ENCODE assay signal across 8 mouse cellular contexts in genomic region chr5:148928382-148929115, GRCm38 (mm10). TPM values are rescaled to one million over a fixed set of nuclear protein-coding genes. Genes with fewer than 3 reads are reported as not detected.
DNase-seq lines count a peak whose midpoint lies in the region; ATAC-seq and TF ChIP-seq lines count a peak whose summit lies in the region.

No protein-coding gene starts in this region.

- in situ Hi-C loops in CH12.LX (cut with MboI; ENCODE audit: low pct_ligation_motif_present, low pct_unique_long_range_greater_than_20kb, low sequenced_read_pairs) = no loop called here

- ATAC-seq in forebrain, embryonic 11.5 days (replicated peaks; ENCODE audit: low FRiP score) = peak; percentile 98
- peak; percentile 98 for ATAC-seq in heart, embryonic 16.5 days (replicated peaks; ENCODE audit: extremely low read depth, insufficient read depth, low FRiP score)
- ATAC-seq in liver, embryonic 13.5 days (ENCODE audit: low read depth) = peak; percentile 94
- ATAC-seq in stomach, embryonic 14.5 days (ENCODE audit: insufficient number of reproducible peaks, insufficient read depth, low FRiP score, low read depth) = peak; percentile 96

- peaks cover 0 to 14% of the 10 kb centered on the region in 2 experiments for H3K36me3 ChIP-seq in CH12.LX (replicated peaks in 1 of 2; ENCODE audit: control insufficient read depth in 1 of 2, insufficient read depth in 1 of 2, low read length in 1 of 2)
- H3K36me3 ChIP-seq in forebrain, embryonic 11.5 days (ENCODE audit: control insufficient read depth, insufficient read depth, low read length) = no peaks in the 10 kb centered on the region
- no peaks in the 10 kb centered on the region for H3K36me3 ChIP-seq in heart, embryonic 16.5 days (ENCODE audit: control insufficient read depth, insufficient read depth)
- peaks cover 19% of the 10 kb centered on the region for H3K36me3 ChIP-seq in liver, embryonic 13.5 days
- H3K36me3 ChIP-seq in stomach, embryonic 14.5 days (ENCODE audit: control insufficient read depth, insufficient read depth, low read length) = peaks cover 7% of the 10 kb centered on the region; the same call in 1 of the 2 replicates

- no peak for TF ChIP-seq EP300 in CH12.LX (IDR thresholded peaks at IDR 0.05; ENCODE audit: low read length)

- under 1% methylated on average over 68 of the region's 69 CpGs for WGBS in forebrain, embryonic 11.5 days
- under 1% methylated on average over 69 of the region's 69 CpGs for WGBS in heart, embryonic 16.5 days
- under 1% methylated on average over 69 of the region's 69 CpGs for WGBS in liver, embryonic 13.5 days (ENCODE audit: insufficient replicate concordance)
- WGBS in stomach, embryonic 14.5 days = under 1% methylated on average over 69 of the region's 69 CpGs

- peaks cover 7% of the 10 kb centered on the region for H3K9me3 ChIP-seq in CH12.LX (replicated peaks; ENCODE audit: low read length)
- no peaks in the 10 kb centered on the region for H3K9me3 ChIP-seq in forebrain, embryonic 11.5 days (ENCODE audit: control insufficient read depth, low read length)
- 0 out of 2 replicates have a peak, but pooled peaks cover 2% of the 10 kb centered on the region for H3K9me3 ChIP-seq in heart, embryonic 16.5 days (replicated peaks; ENCODE audit: control insufficient read depth, low read length)
- no peaks in the 10 kb centered on the region for H3K9me3 ChIP-seq in liver, embryonic 13.5 days (replicated peaks)
- no peaks in the 10 kb centered on the region for H3K9me3 ChIP-seq in stomach, embryonic 14.5 days (ENCODE audit: control insufficient read depth, low read depth, low read length)

- H3K9ac ChIP-seq in CH12.LX (ENCODE audit: insufficient read depth, low read depth) = peak overlapping the region; percentile 62
- peak overlapping the region; percentile 94 for H3K9ac ChIP-seq in forebrain, embryonic 11.5 days (ENCODE audit: low read length)
- H3K9ac ChIP-seq in heart, embryonic 16.5 days (ENCODE audit: low read length) = peak overlapping the region; percentile 91
- H3K9ac ChIP-seq in liver, embryonic 13.5 days = peak overlapping the region; percentile 85
- H3K9ac ChIP-seq in stomach, embryonic 14.5 days (replicated peaks; ENCODE audit: low read depth, low read length) = peak overlapping the region; percentile 66

- dilution Hi-C loops in CH12.LX (cut with MboI; ENCODE audit: extremely low pct_ligation_motif_present, extremely low pct_unique_long_range_greater_than_20kb, low sequenced_read_pairs) = no loop called here

- H3K4me3 ChIP-seq in CH12.LX (replicated peaks in 1 of 3; ENCODE audit: low read depth in 2 of 3, low read length in 2 of 3, poor library complexity in 1 of 3) = peak overlapping the region; percentile 69 to 87 (median 77)
- H3K4me3 ChIP-seq in forebrain, embryonic 11.5 days (ENCODE audit: low read depth, low read length) = peak overlapping the region; percentile 80
- peak overlapping the region; percentile 76 for H3K4me3 ChIP-seq in heart, embryonic 16.5 days (ENCODE audit: low read length)
- H3K4me3 ChIP-seq in liver, embryonic 13.5 days (replicated peaks) = peak overlapping the region; percentile 78
- peak overlapping the region; percentile 82 for H3K4me3 ChIP-seq in stomach, embryonic 14.5 days (ENCODE audit: low read depth, low read length)

- peak; percentile 93 for DNase-seq in CH12.LX (ENCODE audit: extremely low read depth)
- peak; percentile 91 for DNase-seq in c-Kit-positive CD71-positive TER-119-negative erythroid progenitor cells, embryonic 14.5 days (ENCODE audit: low read depth)
- peak; percentile 97 for DNase-seq in forebrain, embryonic 11.5 days (ENCODE audit: low spot score)
- peak; percentile 94 to 96 for DNase-seq in kidney, postnatal 25 days
- peak; percentile 90 for DNase-seq in liver, embryonic 13.5 days
- peak; percentile 86 to 87 for DNase-seq in natural killer cell, adult 2 months (ENCODE audit: low spot score in 2 of 2)

- peak overlapping the region; percentile 68 for H3K27ac ChIP-seq in CH12.LX (ENCODE audit: insufficient read depth, low read depth)
- peak overlapping the region; percentile 95 for H3K27ac ChIP-seq in forebrain, embryonic 11.5 days (ENCODE audit: low read depth, low read length)
- H3K27ac ChIP-seq in heart, embryonic 16.5 days (ENCODE audit: low read length) = peak overlapping the region; percentile 92
- peak overlapping the region; percentile 96 for H3K27ac ChIP-seq in liver, embryonic 13.5 days
- peak overlapping the region; percentile 90 for H3K27ac ChIP-seq in stomach, embryonic 14.5 days (ENCODE audit: low read length)

- peaks cover 3 to 23% of the 10 kb centered on the region in 2 experiments; a peak in 3 of 4 replicates for H3K4me1 ChIP-seq in CH12.LX (ENCODE audit: control insufficient read depth in 1 of 2, insufficient read depth in 2 of 2)
- no peaks in the 10 kb centered on the region; the same call in 1 of the 2 replicates for H3K4me1 ChIP-seq in forebrain, embryonic 11.5 days (replicated peaks; ENCODE audit: control insufficient read depth, insufficient read depth, low read length)
- peaks cover 10% of the 10 kb centered on the region for H3K4me1 ChIP-seq in heart, embryonic 16.5 days (ENCODE audit: control insufficient read depth, insufficient read depth, low read length)
- H3K4me1 ChIP-seq in liver, embryonic 13.5 days (replicated peaks) = peaks cover 78% of the 10 kb centered on the region
- H3K4me1 ChIP-seq in stomach, embryonic 14.5 days (ENCODE audit: control insufficient read depth, insufficient read depth, low read length) = 0 out of 2 replicates have a peak, but pooled peaks cover 9% of the 10 kb centered on the region

- no peaks in the 10 kb centered on the region for H3K27me3 ChIP-seq in CH12.LX (replicated peaks)
- no peaks in the 10 kb centered on the region for H3K27me3 ChIP-seq in forebrain, embryonic 11.5 days (ENCODE audit: control insufficient read depth, insufficient read depth, low read length)
- no peaks in the 10 kb centered on the region for H3K27me3 ChIP-seq in heart, embryonic 16.5 days (ENCODE audit: control insufficient read depth, insufficient read depth, low read length)
- H3K27me3 ChIP-seq in liver, embryonic 13.5 days = no peaks in the 10 kb centered on the region
- H3K27me3 ChIP-seq in stomach, embryonic 14.5 days (ENCODE audit: control insufficient read depth, insufficient read depth, low read length) = no peaks in the 10 kb centered on the region

- TF ChIP-seq POLR2A in CH12.LX (IDR thresholded peaks at IDR 0.05; ENCODE audit: low read depth, low read length) = peak; percentile 75

- TF ChIP-seq RAD21 in CH12.LX (IDR thresholded peaks at IDR 0.05; ENCODE audit: low read depth, low read length) = no peak

- H3K4me2 ChIP-seq in CH12.LX (ENCODE audit: insufficient read depth, low read depth, poor library complexity, severe bottlenecking) = peak overlapping the region; percentile 65; the same call in 1 of the 2 replicates
- peak overlapping the region; percentile 69 for H3K4me2 ChIP-seq in forebrain, embryonic 11.5 days (ENCODE audit: low read depth, low read length, severe bottlenecking)
- H3K4me2 ChIP-seq in heart, embryonic 16.5 days (ENCODE audit: low read depth, low read length) = peak overlapping the region; percentile 87
- H3K4me2 ChIP-seq in liver, embryonic 13.5 days = peak overlapping the region; percentile 97
- peak overlapping the region; percentile 67 for H3K4me2 ChIP-seq in stomach, embryonic 14.5 days (replicated peaks; ENCODE audit: low read depth, low read length)

- TF ChIP-seq CTCF in CH12.LX (conservative IDR thresholded peaks at IDR 0.05 in 1 of 2, IDR thresholded peaks at IDR 0.05 in 1 of 2; ENCODE audit: low read depth in 2 of 2, low read length in 2 of 2) = peak in 1 of 2 experiments; percentile 11; a peak in 1 of 4 replicates

- H3K79me2 ChIP-seq in CH12.LX (replicated peaks; ENCODE audit: control insufficient read depth, extremely low read depth, insufficient read depth, poor library complexity, severe bottlenecking) = no peaks in the 10 kb centered on the region

TF ChIP-seq in CH12.LX, 34 proteins besides CTCF, POLR2A, EP300 and RAD21 (continues in another document):
- TF ChIP-seq ZC3H11A (IDR thresholded peaks at IDR 0.05; ENCODE audit: low read depth, low read length) = no peak
- peak; percentile 63 for TF ChIP-seq TBP (conservative IDR thresholded peaks at IDR 0.05; ENCODE audit: low read depth, low read length)
- peak; percentile 39; the same call in 1 of the 2 replicates for TF ChIP-seq MEF2A (IDR thresholded peaks at IDR 0.05; ENCODE audit: borderline replicate concordance, low read depth, low read length)
- no peak for TF ChIP-seq SMC3 (IDR thresholded peaks at IDR 0.05; ENCODE audit: low read depth, low read length)
- TF ChIP-seq BHLHE40 (IDR thresholded peaks at IDR 0.05; ENCODE audit: low read depth, low read length) = no peak
- TF ChIP-seq MAX (IDR thresholded peaks at IDR 0.05; ENCODE audit: low read length) = no peak; the same call in 1 of the 2 replicates
- no peak for TF ChIP-seq JUND (conservative IDR thresholded peaks at IDR 0.05; ENCODE audit: low read depth, low read length)
- TF ChIP-seq POLR2AphosphoS2 (IDR thresholded peaks at IDR 0.05; ENCODE audit: low read depth, low read length) = no peak; the same call in 1 of the 2 replicates
- TF ChIP-seq ZMIZ1 (IDR thresholded peaks at IDR 0.05; ENCODE audit: low read depth, low read length) = peak; percentile 62; the same call in 1 of the 2 replicates
- no peak for TF ChIP-seq JUN (IDR thresholded peaks at IDR 0.05; ENCODE audit: insufficient read depth, low read depth, low read length)
- no peak for TF ChIP-seq CHD2 (IDR thresholded peaks at IDR 0.05; ENCODE audit: low read length)
- TF ChIP-seq MYC (IDR thresholded peaks at IDR 0.05; ENCODE audit: low read depth, low read length) = no peak
- peak; percentile 66 for TF ChIP-seq MAZ (IDR thresholded peaks at IDR 0.05; ENCODE audit: low read depth, low read length)
- TF ChIP-seq HCFC1 (IDR thresholded peaks at IDR 0.05; ENCODE audit: low read depth, low read length) = peak; percentile 100
- TF ChIP-seq ETS1 (conservative IDR thresholded peaks at IDR 0.05; ENCODE audit: low read depth, low read length) = no peak
- TF ChIP-seq MXI1 (IDR thresholded peaks at IDR 0.05; ENCODE audit: low read depth, low read length) = peak; percentile 87
- no peak for TF ChIP-seq PAX5 (IDR thresholded peaks at IDR 0.05; ENCODE audit: low read length)
- peak; percentile 82 for TF ChIP-seq SIN3A (IDR thresholded peaks at IDR 0.05; ENCODE audit: low read length)
- no peak for TF ChIP-seq USF1 (IDR thresholded peaks at IDR 0.05; ENCODE audit: low read depth, low read length)

RNA-seq across cellular contexts. Expression of gene Katnal1, which starts 0.6 kb away (rescaled TPM):
- total RNA-seq in CH12.LX (2012; rRNA removed) (4.6 and 7.0 TPM in 2 replicates), CH12.LX (2014; rRNA removed) (3.2 and 3.6 TPM in 2 replicates)
- 2.2 and 2.8 TPM in 2 replicates for polyA plus RNA-seq in CH12.LX (2012; ENCODE audit: insufficient read length, low read depth)
- polyA plus RNA-seq in forebrain, embryonic 11.5 days (2014; fragmentation: Nextera tagmentation; extraction: Ambion mirVana) = 34.0 and 37.0 TPM in 2 replicates
- 12.4 and 12.7 TPM in 2 replicates for polyA plus RNA-seq in heart, embryonic 16.5 days (2015; fragmentation: Nextera tagmentation; extraction: Ambion mirVana)
- 8.4 and 12.7 TPM in 2 replicates for polyA plus RNA-seq in liver, embryonic 13.5 days (2015; fragmentation: Nextera tagmentation; extraction: Ambion mirVana)
- polyA plus RNA-seq in stomach, embryonic 14.5 days (2014; fragmentation: Nextera tagmentation; extraction: Ambion mirVana) = 13.0 and 14.9 TPM in 2 replicates

Comparison
In these comparisons a context has a peak if more than half of its experiments do, and no peak if none do; other contexts are left out.
1. Peak in every context shown above with its lines: DNase-seq, ATAC-seq, H3K4me3 ChIP-seq and H3K27ac ChIP-seq.